Mouse (Mus musculus): Measurements from ENCODE around the gene Cadm4. TPM values are rescaled to one million over a fixed set of nuclear protein-coding genes. Genes with fewer than 3 reads are reported as not detected.

Cadm4 gene
- polyA plus RNA-seq, 1 experiment from 2014 or later = 2.8 TPM

DNA sequence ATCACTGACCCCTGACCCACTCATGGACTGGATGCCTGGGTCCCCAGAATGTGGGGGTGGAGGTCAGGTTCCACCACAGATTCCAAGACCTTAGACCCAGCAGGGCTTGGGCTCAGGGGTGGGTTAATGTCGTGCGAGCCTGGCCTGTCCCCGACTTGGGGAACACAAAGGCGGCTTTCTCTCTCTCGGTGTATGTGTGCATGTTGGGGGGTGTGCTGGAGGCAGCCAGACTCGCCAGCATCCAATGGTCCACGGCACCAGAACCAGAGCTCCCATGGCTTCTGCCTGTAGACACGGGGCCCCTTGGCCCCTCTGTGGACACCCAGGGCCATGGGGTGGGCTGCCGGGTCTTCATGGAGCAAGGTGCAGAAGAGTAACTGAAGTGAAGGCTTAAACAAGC lies 3.7 kb downstream of the Cadm4 start:
- Histone ChIP-seq H3K4me1 (replicated peaks) (peaks cover 18% of the 10 kb centered on the region), H3K27me3 (replicated peaks) (peaks cover 21% of the 10 kb centered on the region; the same call in 1 of the 2 replicates), H3K27ac (no peak overlapping the region), H3K9ac (no peak overlapping the region), H3K4me2 (replicated peaks) (no peak overlapping the region), H3K36me3 (no peaks in the 10 kb centered on the region), H3K4me3 (replicated peaks) (no peak overlapping the region), H3K9me3 (no peaks in the 10 kb centered on the region)
- ATAC-seq = no peak
- 82% methylated on average over 9 of the region's 9 CpGs for WGBS

DNA sequence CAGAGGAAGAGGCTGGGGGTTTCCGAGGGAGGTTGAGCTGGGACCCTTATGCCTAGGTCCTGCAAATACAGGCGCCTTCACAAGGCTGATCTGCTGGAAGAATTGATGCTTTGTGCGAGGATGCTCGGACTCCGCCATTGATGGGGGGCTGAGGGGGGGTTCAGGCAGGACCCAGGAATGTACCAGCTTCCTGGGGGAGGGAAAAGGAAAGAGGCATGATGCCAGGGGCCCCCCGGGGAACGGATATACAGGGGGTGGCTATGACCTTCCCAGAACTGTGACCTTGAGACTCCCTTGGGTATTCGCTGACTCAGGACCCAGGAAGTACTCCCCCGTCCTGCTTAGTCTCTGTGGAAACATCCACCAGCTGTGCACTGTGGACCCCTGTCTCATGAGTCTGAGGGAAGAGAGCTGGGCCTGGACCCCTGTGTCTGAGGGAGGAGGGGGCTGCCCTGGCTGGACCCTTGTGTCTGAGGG lies 4.9 kb downstream of the Cadm4 start:
- Histone ChIP-seq H3K27ac (no peak overlapping the region), H3K4me3 (replicated peaks) (no peak overlapping the region), H3K4me2 (replicated peaks) (no peak overlapping the region), H3K9ac (no peak overlapping the region), H3K4me1 (replicated peaks) (0 out of 2 replicates have a peak, but pooled peaks cover 6% of the 10 kb centered on the region), H3K36me3 (no peaks in the 10 kb centered on the region), H3K27me3 (replicated peaks) (peaks cover 11% of the 10 kb centered on the region; the same call in 1 of the 2 replicates), H3K9me3 (no peaks in the 10 kb centered on the region)
- ATAC-seq = no peak
- WGBS = 42% methylated on average over 9 of the region's 9 CpGs

DNA sequence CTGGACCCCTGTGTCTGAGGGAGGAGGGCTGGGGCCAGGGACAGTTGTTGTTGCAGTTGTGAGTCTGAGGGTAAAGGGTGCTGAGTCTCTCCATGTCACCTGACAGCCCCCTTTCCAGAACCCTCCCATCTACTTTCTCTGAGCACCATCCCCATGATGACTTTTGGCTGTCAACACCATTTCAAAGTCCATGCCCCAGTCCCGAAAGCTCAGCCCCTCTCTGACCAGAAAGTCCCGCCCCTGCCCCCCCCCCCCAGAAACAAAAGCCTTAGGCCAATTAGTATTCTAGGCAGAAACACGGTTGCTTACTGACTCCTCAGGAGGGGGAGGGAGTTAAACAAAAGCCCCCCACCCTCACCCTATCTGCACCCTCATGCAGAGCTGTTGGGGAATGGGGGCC lies 5.6 kb downstream of the Cadm4 start:
- Histone ChIP-seq H3K27ac (no peak overlapping the region), H3K4me1 (replicated peaks) (0 out of 2 replicates have a peak, but pooled peaks cover 6% of the 10 kb centered on the region), H3K4me2 (replicated peaks) (no peak overlapping the region), H3K4me3 (replicated peaks) (no peak overlapping the region), H3K27me3 (replicated peaks) (peaks cover 11% of the 10 kb centered on the region; the same call in 1 of the 2 replicates), H3K9me3 (no peaks in the 10 kb centered on the region), H3K9ac (no peak overlapping the region), H3K36me3 (no peaks in the 10 kb centered on the region)
- no peak for ATAC-seq
- 42% methylated on average over 3 of the region's 3 CpGs for WGBS

DNA sequence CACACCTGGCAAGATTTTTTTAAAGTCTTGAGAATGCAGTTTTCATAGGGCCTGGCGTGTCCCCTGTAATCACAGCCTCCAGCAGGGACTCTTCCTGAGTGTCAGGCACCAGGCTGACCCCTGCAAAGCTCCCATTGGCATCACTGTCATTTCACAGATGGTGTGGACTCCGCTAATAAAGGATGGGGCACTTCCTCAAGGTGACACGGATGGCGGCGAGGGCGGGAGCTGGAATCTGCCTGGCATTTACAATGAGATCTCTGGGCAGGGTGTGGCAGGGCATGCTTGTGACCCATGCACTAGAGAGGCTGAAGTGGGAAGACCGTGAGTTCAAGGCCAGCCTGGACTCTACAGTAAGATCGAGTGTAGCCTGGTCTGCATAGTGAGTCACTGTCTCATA lies 6.5 kb downstream of the Cadm4 start:
- no peak for ATAC-seq
- Histone ChIP-seq H3K27me3 (replicated peaks) (peaks cover 7% of the 10 kb centered on the region; the same call in 1 of the 2 replicates), H3K27ac (no peak overlapping the region), H3K4me3 (replicated peaks) (no peak overlapping the region), H3K4me1 (replicated peaks) (0 out of 2 replicates have a peak, but pooled peaks cover 6% of the 10 kb centered on the region), H3K4me2 (replicated peaks) (no peak overlapping the region), H3K9ac (no peak overlapping the region), H3K9me3 (no peaks in the 10 kb centered on the region), H3K36me3 (no peaks in the 10 kb centered on the region)
- 80% methylated on average over 8 of the region's 8 CpGs for WGBS

DNA sequence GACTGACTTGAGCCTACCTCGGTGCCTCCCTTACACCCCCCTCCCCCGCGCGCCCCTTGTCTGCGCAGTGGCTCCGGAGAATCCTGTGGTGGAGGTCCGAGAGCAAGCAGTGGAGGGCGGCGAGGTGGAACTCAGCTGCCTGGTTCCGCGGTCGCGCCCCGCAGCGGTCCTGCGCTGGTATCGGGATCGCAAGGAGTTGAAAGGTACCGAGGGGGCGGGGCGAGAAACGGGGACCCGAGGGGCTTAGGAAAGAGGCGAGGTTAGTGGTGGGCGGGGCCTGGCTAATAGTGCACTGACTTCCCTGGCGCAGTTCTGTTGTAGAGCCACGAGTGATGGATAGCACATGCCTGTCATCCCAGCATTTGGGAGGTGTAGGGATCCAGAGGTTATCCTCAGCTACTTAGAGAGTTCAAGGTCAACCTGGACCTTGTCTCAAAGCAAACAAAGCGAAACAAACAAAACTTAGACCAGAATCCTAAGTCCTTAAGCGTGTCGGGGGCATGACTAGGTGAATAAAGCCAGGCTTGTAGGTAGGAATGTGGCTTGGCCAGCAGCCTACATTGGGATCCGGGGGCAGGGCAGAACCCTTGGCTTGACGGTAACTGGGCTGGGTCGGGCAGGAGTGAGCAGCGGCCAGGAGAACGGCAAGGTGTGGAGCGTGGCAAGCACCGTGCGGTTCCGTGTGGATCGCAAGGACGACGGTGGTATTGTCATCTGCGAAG lies 18.2 kb downstream of the Cadm4 start:
- 8% methylated on average over 43 of the region's 43 CpGs for WGBS
- Histone ChIP-seq H3K27ac (no peak overlapping the region), H3K4me2 (replicated peaks) (peak overlapping the region; percentile 72), H3K4me3 (replicated peaks) (peak overlapping the region; percentile 33), H3K27me3 (replicated peaks) (peaks cover 37% of the 10 kb centered on the region), H3K9ac (peak overlapping the region; percentile 28), H3K9me3 (no peaks in the 10 kb centered on the region), H3K4me1 (replicated peaks) (peaks cover 12% of the 10 kb centered on the region), H3K36me3 (no peaks in the 10 kb centered on the region)
- ATAC-seq = peak; percentile 31; the same call in 1 of the 2 replicates

DNA sequence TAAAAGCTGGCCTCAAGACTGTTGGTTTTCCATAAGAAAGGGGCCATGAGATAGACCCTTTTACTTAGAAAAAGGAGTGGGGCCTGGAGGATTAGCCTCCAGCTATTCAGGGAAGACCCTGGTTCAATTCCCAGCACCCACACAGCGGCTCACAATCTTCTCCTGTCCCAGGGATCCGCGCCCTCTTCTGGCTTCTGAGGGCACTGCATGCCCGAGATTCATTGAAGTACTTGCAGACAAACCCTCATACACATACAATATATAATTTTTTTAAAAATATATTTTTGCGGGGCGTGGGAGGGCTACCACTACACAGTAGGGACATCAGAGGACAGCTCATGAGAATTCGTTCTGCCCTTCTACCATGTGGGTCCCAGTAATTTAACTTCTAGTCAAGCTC lies 19.1 kb downstream of the Cadm4 start:
- Histone ChIP-seq H3K27me3 (replicated peaks) (peaks cover 37% of the 10 kb centered on the region), H3K9me3 (no peaks in the 10 kb centered on the region), H3K27ac (no peak overlapping the region), H3K9ac (no peak overlapping the region), H3K4me3 (replicated peaks) (no peak overlapping the region), H3K4me2 (replicated peaks) (no peak overlapping the region), H3K4me1 (replicated peaks) (peaks cover 15% of the 10 kb centered on the region), H3K36me3 (no peaks in the 10 kb centered on the region)
- WGBS = 36% methylated on average over 7 of the region's 7 CpGs
- no peak for ATAC-seq

DNA sequence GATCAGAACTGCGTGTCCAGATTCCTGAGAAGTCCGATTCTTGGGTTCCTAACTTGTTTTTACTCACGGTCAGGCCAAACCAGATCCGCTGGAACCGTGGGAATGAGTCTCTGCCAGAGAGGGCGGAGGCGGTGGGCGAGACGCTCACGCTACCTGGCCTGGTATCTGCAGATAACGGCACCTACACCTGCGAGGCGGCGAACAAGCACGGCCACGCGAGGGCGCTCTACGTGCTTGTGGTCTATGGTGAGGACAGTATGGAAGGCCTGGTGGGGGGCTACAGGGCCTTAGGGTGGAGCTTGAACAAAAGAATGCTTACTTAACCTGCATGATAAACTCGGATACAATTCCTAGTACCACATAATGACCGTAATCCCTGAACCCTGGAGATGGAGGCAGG lies 19.7 kb downstream of the Cadm4 start:
- Histone ChIP-seq H3K4me3 (replicated peaks) (no peak overlapping the region), H3K9ac (no peak overlapping the region), H3K27me3 (replicated peaks) (peaks cover 37% of the 10 kb centered on the region), H3K36me3 (no peaks in the 10 kb centered on the region), H3K27ac (no peak overlapping the region), H3K9me3 (no peaks in the 10 kb centered on the region), H3K4me1 (replicated peaks) (peaks cover 18% of the 10 kb centered on the region), H3K4me2 (replicated peaks) (no peak overlapping the region)
- WGBS = 48% methylated on average over 21 of the region's 21 CpGs
- ATAC-seq = no peak

DNA sequence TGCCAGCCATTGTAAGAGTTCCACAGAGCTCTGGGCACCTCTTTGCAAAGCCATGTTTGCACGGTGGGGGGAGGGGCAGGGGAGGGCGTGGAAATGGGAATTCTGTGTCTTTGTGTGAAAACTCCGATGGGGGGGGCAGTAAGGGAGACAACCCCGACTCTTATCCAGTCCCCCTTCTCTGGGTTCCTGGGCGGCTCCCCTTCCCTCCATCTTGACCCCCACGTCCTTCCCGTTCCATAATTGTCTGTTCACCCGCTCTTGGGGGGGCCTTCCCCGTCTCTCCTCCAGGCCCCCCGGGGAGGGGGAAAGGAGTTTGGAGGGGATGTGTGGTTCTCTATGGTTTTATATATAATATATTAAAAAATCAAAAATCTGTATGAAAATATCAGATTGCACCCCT lies 22.2 kb downstream of the Cadm4 start:
- H3K9me3 ChIP-seq = no peaks in the 10 kb centered on the region
- no peaks in the 10 kb centered on the region for H3K36me3 ChIP-seq
- H3K9ac ChIP-seq = no peak overlapping the region
- peaks cover 26% of the 10 kb centered on the region for H3K27me3 ChIP-seq (replicated peaks)
- no peak for ATAC-seq
- H3K4me2 ChIP-seq (replicated peaks) = no peak overlapping the region
- H3K4me3 ChIP-seq (replicated peaks) = no peak overlapping the region
- H3K27ac ChIP-seq = no peak overlapping the region
- peaks cover 25% of the 10 kb centered on the region for H3K4me1 ChIP-seq (replicated peaks)
- 19% methylated on average over 10 of the region's 10 CpGs for WGBS

DNA sequence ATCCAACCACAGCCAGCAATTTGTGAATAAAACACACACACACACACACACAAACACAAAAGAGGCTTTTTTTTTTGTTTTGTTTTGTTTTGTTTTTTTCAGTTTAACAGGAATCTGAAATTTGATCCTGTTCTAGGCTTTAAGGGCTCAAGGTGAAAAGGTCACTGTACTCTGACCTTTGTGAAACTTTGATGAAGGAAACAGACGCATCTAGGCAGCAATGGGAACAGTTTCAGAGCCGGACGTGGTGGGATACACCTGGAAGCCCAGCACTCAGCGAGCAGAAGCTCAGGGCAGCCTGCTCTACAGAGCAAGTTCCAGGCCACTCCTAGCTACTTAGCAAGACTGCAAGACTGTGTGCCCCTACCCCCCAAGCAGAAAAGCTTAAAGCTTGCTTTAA lies 23.0 kb downstream of the Cadm4 start:
- Histone ChIP-seq H3K4me2 (replicated peaks) (no peak overlapping the region), H3K9ac (no peak overlapping the region), H3K27me3 (replicated peaks) (peaks cover 17% of the 10 kb centered on the region), H3K9me3 (no peaks in the 10 kb centered on the region), H3K4me1 (replicated peaks) (peaks cover 24% of the 10 kb centered on the region), H3K36me3 (no peaks in the 10 kb centered on the region), H3K27ac (no peak overlapping the region), H3K4me3 (replicated peaks) (no peak overlapping the region)
- ATAC-seq = no peak
- WGBS = 18% methylated on average over 4 of the region's 4 CpGs

DNA sequence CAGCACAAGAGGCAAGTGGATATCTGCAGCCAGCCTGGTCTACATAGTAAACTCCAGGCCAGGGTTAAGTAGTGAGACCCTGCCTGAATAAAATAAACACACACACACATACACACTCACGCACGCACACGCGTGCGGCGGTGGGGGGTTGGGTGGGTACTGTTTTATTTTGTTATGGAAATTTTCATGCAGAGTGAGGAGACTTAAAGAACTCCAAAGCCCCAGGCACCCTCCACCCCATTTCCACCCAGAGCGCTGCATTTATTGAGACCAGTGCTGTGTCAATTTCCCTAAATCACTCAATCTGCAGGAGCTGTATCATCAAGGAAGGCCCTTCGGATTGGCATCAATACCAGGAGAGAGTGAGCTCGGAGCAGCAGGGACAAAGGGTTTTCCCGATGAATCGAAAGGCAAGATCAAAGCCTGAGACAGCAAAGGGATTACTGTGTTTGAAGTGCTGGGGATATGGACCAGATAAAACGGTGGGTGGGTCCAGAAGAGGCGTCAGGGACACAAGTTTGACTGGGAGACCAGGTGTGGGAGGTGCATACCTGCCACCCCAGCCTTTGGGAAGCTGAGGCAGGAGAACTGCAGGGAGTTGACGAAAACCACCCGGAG lies 23.7 kb downstream of the Cadm4 start:
- 27% methylated on average over 15 of the region's 15 CpGs for WGBS
- H3K27me3 ChIP-seq (replicated peaks) = peaks cover 10% of the 10 kb centered on the region
- peaks cover 18% of the 10 kb centered on the region for H3K4me1 ChIP-seq (replicated peaks)
- no peak overlapping the region for H3K4me3 ChIP-seq (replicated peaks)
- ATAC-seq = no peak
- peak overlapping the region; percentile 2; the same call in 1 of the 2 replicates for H3K9ac ChIP-seq
- H3K36me3 ChIP-seq = no peaks in the 10 kb centered on the region
- H3K27ac ChIP-seq = peak overlapping the region; percentile 99; the same call in 1 of the 2 replicates
- peak overlapping the region; percentile 84 for H3K4me2 ChIP-seq (replicated peaks)
- H3K9me3 ChIP-seq = no peaks in the 10 kb centered on the region

DNA sequence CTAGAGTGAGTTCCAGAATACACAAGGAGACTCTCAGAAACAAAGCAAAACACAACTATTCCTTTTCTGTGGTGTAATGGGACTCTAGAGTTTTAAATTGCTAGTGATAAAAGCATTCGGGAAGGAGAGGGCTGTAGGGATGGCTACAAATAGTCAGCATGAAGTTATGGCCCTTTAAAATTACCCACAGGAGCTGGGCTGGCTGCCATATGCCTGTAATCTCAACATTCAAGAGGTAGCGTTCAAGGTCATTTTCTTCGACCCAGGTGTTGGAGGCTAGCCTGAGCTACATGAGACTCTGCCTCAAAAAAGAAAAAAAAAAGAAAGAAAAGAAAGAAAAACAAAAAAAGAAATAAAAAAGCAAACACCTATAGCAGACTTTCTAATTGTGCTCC lies 24.2 kb downstream of the Cadm4 start:
- H3K4me1 ChIP-seq (replicated peaks) = peaks cover 17% of the 10 kb centered on the region
- H3K9me3 ChIP-seq = no peaks in the 10 kb centered on the region
- H3K4me2 ChIP-seq (replicated peaks) = peak overlapping the region; percentile 84
- WGBS = 15% methylated on average over 3 of the region's 3 CpGs
- H3K36me3 ChIP-seq = no peaks in the 10 kb centered on the region
- peak overlapping the region; percentile 99; the same call in 1 of the 2 replicates for H3K27ac ChIP-seq
- peak overlapping the region; percentile 99; the same call in 1 of the 2 replicates for H3K9ac ChIP-seq
- peaks cover 5% of the 10 kb centered on the region; the same call in 1 of the 2 replicates for H3K27me3 ChIP-seq (replicated peaks)
- ATAC-seq = no peak
- peak overlapping the region; percentile 80 for H3K4me3 ChIP-seq (replicated peaks)

DNA sequence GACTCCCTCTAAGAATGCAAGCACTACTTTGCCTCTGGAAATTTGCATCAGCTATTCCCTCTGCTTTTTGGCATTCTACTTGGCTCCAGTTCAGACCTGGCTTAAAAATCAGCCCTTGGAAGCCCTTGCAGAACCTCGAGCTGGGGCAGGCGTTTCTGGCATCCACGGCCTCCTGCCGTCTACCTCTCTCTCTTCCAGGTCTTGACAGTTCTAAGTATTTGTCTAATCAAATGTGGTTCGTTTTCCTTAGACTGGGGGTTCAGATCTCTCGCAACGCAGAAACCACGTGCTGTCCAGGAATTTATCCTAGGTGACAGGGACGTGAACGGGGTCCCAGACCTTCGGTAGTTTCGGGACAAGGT lies 24.6 kb downstream of the Cadm4 start:
- Histone ChIP-seq H3K9me3 (no peaks in the 10 kb centered on the region), H3K4me2 (replicated peaks) (peak overlapping the region; percentile 84), H3K4me1 (replicated peaks) (peaks cover 17% of the 10 kb centered on the region), H3K9ac (peak overlapping the region; percentile 99), H3K27me3 (replicated peaks) (peaks cover 2% of the 10 kb centered on the region; the same call in 1 of the 2 replicates), H3K36me3 (no peaks in the 10 kb centered on the region), H3K4me3 (replicated peaks) (peak overlapping the region; percentile 80), H3K27ac (peak overlapping the region; percentile 99)
- WGBS = 1% methylated on average over 12 of the region's 12 CpGs
- 0 out of 2 replicates have a peak, but pooled peaks have one; percentile 7 for ATAC-seq

Data from intestine, embryonic 15.5 days (tissue).